Mouse (Mus musculus): ENCODE measurements around the gene Cox6b1. TPM values are rescaled to one million over a fixed set of nuclear protein-coding genes. Genes with fewer than 3 reads are reported as not detected.

Gene Cox6b1
- total and polyA plus RNA-seq, 3 experiments, result 432 to 776 (median 581) TPM

GRCm38 (mm10) chr7:30579950-30580349 is 46.0 kb downstream of the Cox6b1 start:
- no peak for TF ChIP-seq POLR2AphosphoS2 (IDR thresholded peaks at IDR 0.05; ENCODE audit: low read depth, low read length)
- no peak for TF ChIP-seq RCOR1 (conservative IDR thresholded peaks at IDR 0.05; ENCODE audit: low read depth, low read length)
- TF ChIP-seq JUN (IDR thresholded peaks at IDR 0.05; ENCODE audit: insufficient read depth, low read depth, low read length), result no peak
- no peak for TF ChIP-seq CTCF (conservative IDR thresholded peaks at IDR 0.05 in 1 of 2, IDR thresholded peaks at IDR 0.05 in 1 of 2; ENCODE audit: low read depth in 2 of 2, low read length in 2 of 2)
- no peak for TF ChIP-seq MAX (IDR thresholded peaks at IDR 0.05; ENCODE audit: low read length)
- dilution Hi-C loops (cut with MboI; ENCODE audit: extremely low pct_ligation_motif_present, extremely low pct_unique_long_range_greater_than_20kb, low sequenced_read_pairs), result no loop called here

GRCm38 (mm10) chr7:30572969-30573368 is 53.0 kb downstream of the Cox6b1 start:
- Histone ChIP-seq H3K4me2 (ENCODE audit: insufficient read depth, low read depth, poor library complexity, severe bottlenecking) (no peak overlapping the region), H3K27me3 (replicated peaks) (no peaks in the 10 kb centered on the region), H3K27ac (ENCODE audit: insufficient read depth, low read depth) (no peak overlapping the region), H3K36me3 (replicated peaks in 1 of 2; ENCODE audit: control insufficient read depth in 1 of 2, insufficient read depth in 1 of 2, low read length in 1 of 2) (peaks cover 93 to 100% of the 10 kb centered on the region in 2 experiments), H3K9me3 (replicated peaks; ENCODE audit: low read length) (no peaks in the 10 kb centered on the region), H3K4me3 (replicated peaks in 1 of 3; ENCODE audit: low read depth in 2 of 3, low read length in 2 of 3, poor library complexity in 1 of 3) (no peak overlapping the region), H3K9ac (ENCODE audit: insufficient read depth, low read depth) (no peak overlapping the region), H3K4me1 (ENCODE audit: control insufficient read depth in 1 of 2, insufficient read depth in 2 of 2) (no peaks in the 10 kb centered on the region), H3K79me2 (replicated peaks; ENCODE audit: control insufficient read depth, extremely low read depth, insufficient read depth, poor library complexity, severe bottlenecking) (no peaks in the 10 kb centered on the region)
- dilution Hi-C loops (cut with MboI; ENCODE audit: extremely low pct_ligation_motif_present, extremely low pct_unique_long_range_greater_than_20kb, low sequenced_read_pairs) (no loop called here), in situ Hi-C loops (cut with MboI; ENCODE audit: low pct_ligation_motif_present, low pct_unique_long_range_greater_than_20kb, low sequenced_read_pairs) (no loop called here)
- DNase-seq (ENCODE audit: extremely low read depth), result no peak
- TF ChIP-seq POLR2A (IDR thresholded peaks at IDR 0.05; ENCODE audit: low read depth, low read length) (no peak), JUND (conservative IDR thresholded peaks at IDR 0.05; ENCODE audit: low read depth, low read length) (no peak), KAT2A (IDR thresholded peaks at IDR 0.05; ENCODE audit: insufficient replicate concordance, low read length) (no peak), NRF1 (IDR thresholded peaks at IDR 0.05; ENCODE audit: low read depth, low read length) (no peak), TCF12 (IDR thresholded peaks at IDR 0.05; ENCODE audit: low read depth, low read length) (no peak), BHLHE40 (IDR thresholded peaks at IDR 0.05; ENCODE audit: low read depth, low read length) (no peak), PAX5 (IDR thresholded peaks at IDR 0.05; ENCODE audit: low read length) (no peak), JUN (IDR thresholded peaks at IDR 0.05; ENCODE audit: insufficient read depth, low read depth, low read length) (no peak), MAZ (IDR thresholded peaks at IDR 0.05; ENCODE audit: low read depth, low read length) (no peak), ZNF384 (IDR thresholded peaks at IDR 0.05; ENCODE audit: low read depth, low read length) (no peak)

More at GRCm38 (mm10) chr7:30579950-30580349, 46.0 kb downstream of the Cox6b1 start:
- no peaks in the 10 kb centered on the region for H3K79me2 ChIP-seq (replicated peaks; ENCODE audit: control insufficient read depth, extremely low read depth, insufficient read depth, poor library complexity, severe bottlenecking)
- H3K4me3 ChIP-seq (replicated peaks in 1 of 3; ENCODE audit: low read depth in 2 of 3, low read length in 2 of 3, poor library complexity in 1 of 3), result no peak overlapping the region
- H3K9ac ChIP-seq (ENCODE audit: insufficient read depth, low read depth), result no peak overlapping the region
- no peaks in the 10 kb centered on the region for H3K4me1 ChIP-seq (ENCODE audit: control insufficient read depth in 1 of 2, insufficient read depth in 2 of 2)
- in situ Hi-C loops (cut with MboI; ENCODE audit: low pct_ligation_motif_present, low pct_unique_long_range_greater_than_20kb, low sequenced_read_pairs), result no loop called here
- H3K9me3 ChIP-seq (replicated peaks; ENCODE audit: low read length), result no peaks in the 10 kb centered on the region
- no peaks in the 10 kb centered on the region for H3K27me3 ChIP-seq (replicated peaks)
- H3K36me3 ChIP-seq (replicated peaks in 1 of 2; ENCODE audit: control insufficient read depth in 1 of 2, insufficient read depth in 1 of 2, low read length in 1 of 2), result peaks cover 98% of the 10 kb centered on the region in 2 experiments
- no peak overlapping the region for H3K4me2 ChIP-seq (ENCODE audit: insufficient read depth, low read depth, poor library complexity, severe bottlenecking)
- H3K27ac ChIP-seq (ENCODE audit: insufficient read depth, low read depth), result no peak overlapping the region
- no peak for DNase-seq (ENCODE audit: extremely low read depth)

- Histone ChIP-seq H3K79me2 (replicated peaks; ENCODE audit: control insufficient read depth, extremely low read depth, insufficient read depth, poor library complexity, severe bottlenecking) (no peaks in the 10 kb centered on the region), H3K9ac (ENCODE audit: insufficient read depth, low read depth) (no peak overlapping the region), H3K27ac (ENCODE audit: insufficient read depth, low read depth) (no peak overlapping the region), H3K4me1 (ENCODE audit: control insufficient read depth in 1 of 2, insufficient read depth in 2 of 2) (no peaks in the 10 kb centered on the region), H3K4me3 (replicated peaks in 1 of 3; ENCODE audit: low read depth in 2 of 3, low read length in 2 of 3, poor library complexity in 1 of 3) (no peak overlapping the region), H3K27me3 (replicated peaks) (no peaks in the 10 kb centered on the region), H3K4me2 (ENCODE audit: insufficient read depth, low read depth, poor library complexity, severe bottlenecking) (no peak overlapping the region), H3K36me3 (replicated peaks in 1 of 2; ENCODE audit: control insufficient read depth in 1 of 2, insufficient read depth in 1 of 2, low read length in 1 of 2) (peaks cover 90 to 98% of the 10 kb centered on the region in 2 experiments), H3K9me3 (replicated peaks; ENCODE audit: low read length) (no peaks in the 10 kb centered on the region)
- dilution Hi-C loops (cut with MboI; ENCODE audit: extremely low pct_ligation_motif_present, extremely low pct_unique_long_range_greater_than_20kb, low sequenced_read_pairs) (no loop called here), in situ Hi-C loops (cut with MboI; ENCODE audit: low pct_ligation_motif_present, low pct_unique_long_range_greater_than_20kb, low sequenced_read_pairs) (no loop called here)
- no peak for TF ChIP-seq MAX (IDR thresholded peaks at IDR 0.05; ENCODE audit: low read length)
- TF ChIP-seq IRF4 (IDR thresholded peaks at IDR 0.05; ENCODE audit: low read depth, low read length), result no peak
- no peak for TF ChIP-seq PAX5 (IDR thresholded peaks at IDR 0.05; ENCODE audit: low read length)
- no peak for TF ChIP-seq MEF2A (IDR thresholded peaks at IDR 0.05; ENCODE audit: borderline replicate concordance, low read depth, low read length)
- no peak for TF ChIP-seq RAD21 (IDR thresholded peaks at IDR 0.05; ENCODE audit: low read depth, low read length)
- TF ChIP-seq TBP (conservative IDR thresholded peaks at IDR 0.05; ENCODE audit: low read depth, low read length), result no peak
- TF ChIP-seq MAZ (IDR thresholded peaks at IDR 0.05; ENCODE audit: low read depth, low read length), result no peak
- no peak for TF ChIP-seq BHLHE40 (IDR thresholded peaks at IDR 0.05; ENCODE audit: low read depth, low read length)
- TF ChIP-seq ETS1 (conservative IDR thresholded peaks at IDR 0.05; ENCODE audit: low read depth, low read length), result no peak
- no peak for TF ChIP-seq ZMIZ1 (IDR thresholded peaks at IDR 0.05; ENCODE audit: low read depth, low read length)
- TF ChIP-seq CHD1 (IDR thresholded peaks at IDR 0.05; ENCODE audit: low read depth, low read length), result no peak
- TF ChIP-seq EP300 (IDR thresholded peaks at IDR 0.05; ENCODE audit: low read length), result no peak
- TF ChIP-seq USF2 (conservative IDR thresholded peaks at IDR 0.05; ENCODE audit: low read depth, low read length), result no peak
- DNase-seq (ENCODE audit: extremely low read depth), result no peak
These were observed 53.6 kb downstream of the Cox6b1 start for GRCm38 (mm10) chr7:30572389-30572788.
